Mouse (Mus musculus) neutrophil, adult 65 days (primary cell): Measurements from ENCODE around the gene Nfatc3. TPM values are rescaled to one million over a fixed set of nuclear protein-coding genes. Genes with fewer than 3 reads are reported as not detected.

ENCODE experiments used
- total RNA-seq: library from RNA; stranded (reverse); gene quantifications from 2 replicates; pipeline ENCODE4 v1.2.4, GENCODE M21; 2023

The Nfatc3 gene
- total RNA-seq = 47.1 and 48.2 TPM in 2 replicates

DNA sequence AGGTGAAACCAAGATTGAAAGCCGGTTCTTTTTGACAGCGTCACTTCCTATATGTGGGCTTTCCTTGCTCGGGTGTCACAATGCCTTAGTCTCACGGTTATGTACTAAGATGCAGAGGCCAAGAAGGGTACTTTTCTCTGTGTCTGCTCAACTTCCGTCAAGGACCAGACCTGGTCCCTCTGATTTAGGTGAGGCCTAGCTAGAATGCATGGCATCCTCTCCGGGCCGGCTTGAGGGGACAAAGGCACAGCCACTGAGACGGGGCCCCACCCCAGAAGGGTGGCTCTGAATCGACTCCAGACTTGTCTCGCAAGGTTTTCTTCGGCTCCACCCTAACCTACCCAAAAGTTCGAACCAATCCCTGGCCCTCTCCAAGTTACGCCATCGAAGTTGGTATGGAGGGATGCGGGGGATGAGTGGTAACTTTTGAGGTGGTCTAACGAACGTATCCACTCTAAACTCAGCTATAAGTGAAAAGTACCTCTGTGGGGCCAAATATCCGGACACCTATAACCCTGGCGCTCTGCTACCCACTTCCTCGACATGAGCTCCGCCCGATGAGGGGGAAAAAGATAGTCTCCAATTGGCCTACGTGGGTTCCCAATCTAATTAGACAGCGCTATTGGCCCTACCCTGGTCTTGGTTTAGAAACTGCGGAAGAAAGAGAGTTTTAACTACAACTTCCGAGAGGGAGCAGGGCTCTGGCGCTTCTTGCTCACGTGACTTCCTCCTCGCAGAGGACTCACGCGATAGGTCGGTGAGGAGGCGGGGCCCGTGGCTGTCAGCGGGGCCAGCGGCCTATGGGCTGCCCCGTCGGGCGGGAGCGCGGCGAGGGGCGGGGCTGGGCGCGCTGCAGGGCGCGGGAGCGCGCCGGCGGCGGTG lies at the start of gene Nfatc3:
Gene Nfatc3, plus strand, starts transcription at position 110 of the 882 bp plus-strand sequence.

DNA sequence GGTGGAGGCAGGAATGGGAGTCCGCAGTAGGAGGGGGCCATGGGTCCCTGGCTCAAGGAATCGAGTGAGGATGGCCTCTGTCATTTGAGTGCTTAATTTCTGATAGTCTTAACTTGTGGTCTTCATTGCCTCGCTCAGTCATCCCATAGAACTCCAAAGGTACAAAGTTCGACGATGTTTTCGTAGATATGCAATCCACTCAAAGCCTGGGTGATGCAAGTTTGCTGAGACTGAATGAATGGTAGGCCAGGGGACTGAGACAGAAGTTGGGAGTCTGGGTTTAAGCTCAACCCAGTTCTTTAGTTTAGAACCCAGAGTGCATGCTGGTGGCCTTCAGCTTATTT lies 47.0 kb upstream of the Nfatc3 start, which contains the start of gene Ddx28:
Gene Ddx28, minus strand, starts transcription at position 240 of the 344 bp plus-strand sequence.

DNA sequence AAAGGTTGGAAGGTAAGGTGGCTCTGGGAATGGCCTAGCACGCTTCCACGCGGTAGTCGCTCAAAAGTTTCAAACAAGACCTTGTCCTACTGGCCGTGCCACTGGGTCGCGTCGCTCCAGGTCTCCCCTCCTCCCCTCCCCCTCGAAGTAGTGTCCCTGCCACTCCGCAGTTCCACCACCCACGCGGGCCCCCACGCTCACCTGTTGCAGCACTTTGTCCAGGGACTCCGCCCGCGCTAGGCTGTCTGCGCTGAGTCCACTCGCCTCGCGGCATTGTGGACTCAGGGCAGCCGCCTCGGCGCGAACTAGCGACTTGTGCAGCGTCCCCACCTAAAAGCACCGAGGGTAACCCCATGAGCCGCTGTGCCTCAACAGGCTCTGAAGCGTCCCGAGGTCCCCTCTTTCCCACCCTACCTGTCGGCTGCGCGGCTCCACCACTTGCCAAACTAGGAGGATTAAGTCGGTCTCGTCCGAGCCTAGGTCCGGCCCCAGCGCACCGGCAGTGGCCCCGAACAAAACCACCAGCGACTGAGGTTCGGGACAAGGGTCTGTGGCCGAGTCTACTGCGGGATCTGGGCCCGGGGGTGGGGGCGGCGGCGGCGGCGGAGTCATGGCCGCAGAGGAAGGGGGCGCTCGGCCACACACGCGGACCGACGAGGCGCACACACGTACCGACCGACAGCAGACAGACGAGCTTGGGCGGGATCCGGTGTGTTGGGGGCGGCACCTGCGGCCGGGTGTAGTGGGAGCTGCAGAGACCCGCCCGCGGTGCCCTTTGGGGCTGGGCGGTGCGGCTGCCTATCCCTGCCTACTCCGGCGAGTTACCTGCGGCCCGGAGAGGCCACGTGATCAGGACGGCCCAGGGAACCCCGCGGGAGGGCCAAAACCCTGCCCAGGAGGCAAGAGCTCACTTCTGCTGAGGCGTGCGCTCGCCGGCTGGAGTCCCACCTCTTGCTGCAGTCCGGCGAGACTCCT lies 77.8 kb downstream of the Nfatc3 start, which contains the start of gene Esrp2:
Gene Esrp2, minus strand, starts transcription at position 819 of the 975 bp plus-strand sequence.

DNA sequence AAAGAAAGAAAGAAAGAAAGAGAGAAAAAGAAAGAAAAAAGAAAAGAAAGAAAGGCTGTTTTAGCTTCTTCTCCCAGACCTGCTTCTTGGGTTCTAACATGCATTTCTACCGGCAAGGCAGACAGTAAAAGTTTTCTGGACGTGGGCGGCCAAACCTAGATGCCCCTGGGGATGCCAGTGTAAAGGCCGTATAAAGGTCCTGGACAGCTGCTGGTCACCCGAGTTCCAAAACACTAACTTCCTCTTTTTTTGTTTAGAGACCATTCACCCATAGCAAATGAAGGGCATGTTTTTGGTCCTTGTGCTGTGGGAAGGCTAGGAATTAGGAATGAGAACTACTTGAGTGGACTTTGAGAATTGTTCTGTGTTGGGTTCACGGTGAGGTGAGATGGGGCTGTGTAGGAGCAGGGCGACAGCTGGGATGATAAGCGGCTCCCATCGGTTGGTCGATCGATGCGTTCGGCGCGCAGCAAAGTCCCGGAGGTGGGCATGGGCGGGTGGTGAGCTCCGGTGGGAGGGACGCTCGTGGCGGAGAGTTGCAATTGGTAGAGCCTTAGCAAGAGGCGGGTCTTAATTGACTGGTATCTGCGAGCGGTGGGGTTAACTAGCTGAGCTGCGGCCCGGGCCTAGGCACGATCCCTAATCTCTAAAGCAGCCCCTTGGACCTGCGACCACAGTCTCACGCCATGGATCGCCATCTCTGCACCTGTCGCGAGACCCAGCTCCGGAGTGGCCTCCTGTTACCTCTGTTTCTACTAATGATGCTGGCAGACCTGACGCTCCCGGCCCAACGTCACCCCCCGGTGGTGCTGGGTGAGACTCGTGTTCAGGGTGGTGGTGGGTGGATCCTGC lies 91.4 kb downstream of the Nfatc3 start, which contains the start of gene Pla2g15:
Gene Pla2g15, plus strand, starts transcription at position 599 of the 852 bp plus-strand sequence.

DNA sequence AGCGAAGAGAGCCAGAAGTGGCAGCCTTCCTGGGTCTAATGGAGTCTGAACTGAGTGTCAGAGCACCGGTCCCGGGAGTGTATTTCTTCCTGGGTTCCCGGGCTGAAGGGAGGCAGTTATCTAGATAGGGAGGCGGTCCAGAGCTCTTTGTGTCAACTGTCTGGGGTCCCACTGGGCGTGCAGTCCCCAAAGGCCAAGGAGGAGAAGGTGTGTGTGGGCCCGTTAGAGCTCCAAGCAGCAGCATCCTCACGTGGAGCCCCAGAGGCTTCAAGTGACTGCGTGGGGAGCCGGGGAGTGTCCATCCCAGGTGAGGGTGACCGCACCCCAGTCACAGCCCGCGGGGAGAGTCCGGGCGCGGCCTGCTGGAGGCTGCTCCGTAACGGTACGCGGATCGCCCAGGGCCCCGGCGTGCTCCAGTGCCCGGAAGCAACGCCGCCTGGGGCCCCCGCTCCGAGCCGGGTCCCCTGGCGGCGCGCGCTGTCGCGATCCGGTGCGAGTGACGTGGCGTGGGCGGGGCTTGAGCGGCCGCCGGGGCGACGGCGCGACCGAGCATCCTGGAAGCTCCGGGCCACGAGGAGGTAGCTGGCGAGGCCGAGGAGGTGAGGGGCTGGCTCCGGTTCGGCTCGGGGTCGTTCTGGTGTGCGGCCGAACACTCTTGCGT lies 109.8 kb downstream of the Nfatc3 start, which contains the start of gene Slc7a6:
Gene Slc7a6, plus strand, starts transcription at position 502 of the 661 bp plus-strand sequence.

Other genes with a start within 250 kb of the Nfatc3 start
- gene Ranbp10, start 231.5 kb upstream of the Nfatc3 start, total RNA-seq = 25.4 and 31.0 TPM in 2 replicates
- not detected in 2 replicates for gene Tsnaxip1, start 231.1 kb upstream of the Nfatc3 start, total RNA-seq
- gene Cenpt, start 205.6 kb upstream of the Nfatc3 start, total RNA-seq = 10.3 and 15.0 TPM in 2 replicates
- 29.9 and 31.8 TPM in 2 replicates for gene Thap11, start 203.7 kb upstream of the Nfatc3 start, total RNA-seq
- gene Nutf2, start 198.3 kb upstream of the Nfatc3 start, total RNA-seq = 4.2 and 17.5 TPM in 2 replicates
- gene Edc4, start 178.0 kb upstream of the Nfatc3 start, total RNA-seq = 42.1 and 49.4 TPM in 2 replicates
- not detected in 2 replicates for gene Nrn1l, start 165.3 kb upstream of the Nfatc3 start, total RNA-seq
- gene Pskh1, start 158.4 kb upstream of the Nfatc3 start, total RNA-seq = 8.1 and 8.8 TPM in 2 replicates
- gene Ctrl, start 125.0 kb upstream of the Nfatc3 start, total RNA-seq = not detected in 2 replicates
- 64.3 and 67.4 TPM in 2 replicates for gene Psmb10, start 120.4 kb upstream of the Nfatc3 start, total RNA-seq
- gene Lcat, start 115.5 kb upstream of the Nfatc3 start, total RNA-seq = not detected in 2 replicates
- 5.3 and 7.5 TPM in 2 replicates for gene Slc12a4, start 92.7 kb upstream of the Nfatc3 start, total RNA-seq
- not detected in 2 replicates for gene Dpep3, start 79.4 kb upstream of the Nfatc3 start, total RNA-seq
- 2.4 and 2.8 TPM in 2 replicates for gene Dus2, start 67.5 kb upstream of the Nfatc3 start, total RNA-seq
- gene Dpep2nb, start 52.9 kb upstream of the Nfatc3 start, total RNA-seq = not detected in 2 replicates
- gene Ddx28, start 47.0 kb upstream of the Nfatc3 start, total RNA-seq = 12.2 and 15.5 TPM in 2 replicates
- gene Esrp2, start 78.1 kb downstream of the Nfatc3 start, total RNA-seq = not detected in 2 replicates
- gene Pla2g15, start 91.6 kb downstream of the Nfatc3 start, total RNA-seq = 10.0 and 11.7 TPM in 2 replicates
- 4.4 and 6.2 TPM in 2 replicates for gene Slc7a6, start 110.0 kb downstream of the Nfatc3 start, total RNA-seq
- gene Slc7a6os, start 152.1 kb downstream of the Nfatc3 start, total RNA-seq = 26.2 and 37.8 TPM in 2 replicates
- 4.2 and 4.6 TPM in 2 replicates for gene Prmt7, start 152.1 kb downstream of the Nfatc3 start, total RNA-seq